Mouse (Mus musculus): ENCODE data around the gene Fam204a.

Gene Fam204a

DNA sequence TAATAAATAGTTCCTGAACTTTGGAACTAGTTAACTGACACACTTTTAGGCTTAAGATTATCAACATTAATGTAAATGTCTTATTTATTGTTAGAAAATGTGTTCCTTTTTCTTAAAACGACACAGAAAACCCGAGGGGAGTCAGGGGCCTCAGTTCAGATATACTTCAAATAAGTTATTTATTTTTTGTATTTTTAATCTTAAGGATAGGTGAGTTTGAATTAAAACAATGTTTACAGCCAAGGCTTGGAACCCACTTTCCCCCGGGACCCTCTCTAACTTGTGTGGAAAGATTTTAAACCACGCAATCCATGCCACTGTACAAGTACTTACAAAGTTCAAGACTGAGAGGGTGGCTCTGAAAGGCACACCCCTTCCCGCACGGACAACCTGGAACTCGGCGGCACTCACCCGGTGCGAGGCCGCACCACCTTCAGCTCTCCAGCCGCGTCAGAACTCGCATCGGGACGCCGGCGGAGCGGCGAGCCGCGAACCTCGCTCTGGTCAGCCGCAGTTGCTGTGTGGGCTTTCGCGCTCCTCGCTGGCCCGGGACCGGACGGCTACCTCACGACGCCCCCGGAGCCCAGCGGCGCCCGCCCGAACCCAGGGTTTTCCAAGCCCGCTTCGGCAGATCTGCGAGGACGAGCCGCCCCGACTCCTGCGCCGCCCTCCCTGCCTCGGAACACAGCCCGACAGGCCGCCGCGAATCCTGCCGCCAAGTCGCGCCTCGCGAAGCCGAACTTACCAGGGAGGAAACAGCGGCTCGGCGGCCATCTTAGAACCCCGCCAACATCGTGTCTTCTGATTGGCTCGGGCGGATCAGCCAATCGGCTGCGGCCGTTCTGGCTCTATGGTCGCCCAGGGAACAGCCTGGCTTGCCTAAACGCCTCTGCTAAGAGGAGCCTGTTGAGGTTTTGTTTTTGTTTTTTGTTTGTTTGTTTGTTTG lies at the start of gene Fam204a:
TSS of gene Fam204a (minus strand) at position 803 of the 946 bp plus-strand sequence.
- peak; percentile 94 for DNase-seq (ENCODE audit: low spot score)

DNA sequence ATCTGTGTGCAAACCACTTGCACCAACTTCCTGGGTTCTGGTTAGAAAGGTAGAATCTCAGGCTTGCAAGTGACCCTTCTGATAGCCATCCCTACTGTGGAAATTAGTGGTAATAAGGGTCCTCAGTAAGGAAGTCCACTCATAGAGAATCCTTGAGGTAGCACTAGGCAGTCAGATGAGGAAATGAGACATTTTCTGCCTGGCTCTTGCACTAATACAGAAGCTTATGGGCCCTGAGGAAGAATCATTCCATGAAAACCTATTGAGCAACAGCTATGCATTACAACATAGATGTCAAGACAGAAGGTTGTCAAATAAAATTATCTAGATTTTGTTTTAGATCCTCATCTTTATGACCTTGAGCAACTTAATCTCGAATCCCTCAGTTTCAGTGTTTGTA lies 39.3 kb upstream of the Fam204a start:
- no peak for DNase-seq (ENCODE audit: low spot score)

DNA sequence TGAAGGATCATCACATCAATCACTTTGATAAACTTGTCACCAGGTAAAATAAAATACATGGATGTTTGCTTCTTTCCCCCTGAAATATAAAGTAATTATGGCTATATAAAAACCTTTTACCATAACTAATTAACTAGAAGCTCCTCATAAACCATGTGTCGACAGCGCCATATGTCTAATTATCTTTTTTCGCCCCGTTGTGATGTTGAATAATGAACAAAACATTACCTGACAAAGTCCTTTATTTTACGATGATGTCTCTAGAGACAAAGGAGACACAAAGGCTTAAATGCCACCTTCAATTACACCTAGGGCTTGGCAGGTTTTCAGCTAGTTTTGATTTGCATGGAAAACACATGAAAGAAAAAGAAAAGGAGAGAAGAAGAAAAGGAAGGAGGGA lies 34.2 kb upstream of the Fam204a start:
- no peak for DNase-seq (ENCODE audit: low spot score)

GRCm38 (mm10) chr19:60252021-60252420 lies 25.5 kb upstream of the Fam204a start:
- DNase-seq (ENCODE audit: low spot score): no peak

GRCm38 (mm10) chr19:60251197-60251596 lies 24.7 kb upstream of the Fam204a start:
- no peak for DNase-seq (ENCODE audit: low spot score)

GRCm38 (mm10) chr19:60245250-60245649 lies 18.7 kb upstream of the Fam204a start:
- no peak for DNase-seq (ENCODE audit: low spot score)

DNA sequence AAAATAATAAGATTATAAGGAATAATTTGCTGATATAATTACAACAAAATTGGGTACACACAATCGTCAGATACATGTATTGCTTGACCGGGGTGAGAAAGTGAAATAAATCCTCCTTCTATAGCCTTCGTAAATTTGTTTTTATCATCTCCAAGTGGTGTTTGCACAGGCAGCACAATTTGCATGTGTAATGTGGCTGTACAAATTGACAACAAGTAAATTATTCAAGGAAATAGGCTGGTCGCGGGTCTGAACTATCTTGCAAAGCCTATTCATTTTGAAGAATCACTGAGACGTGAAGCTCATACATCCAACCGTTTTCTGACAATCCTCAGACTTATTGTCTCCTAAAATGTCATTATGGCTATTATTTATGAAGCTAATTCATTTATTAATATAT lies 16.1 kb upstream of the Fam204a start:
- DNase-seq (ENCODE audit: low spot score): no peak

GRCm38 (mm10) chr19:60241916-60242602 lies 15.6 kb upstream of the Fam204a start:
- no peak for DNase-seq (ENCODE audit: low spot score)

- no peak for DNase-seq (ENCODE audit: low spot score)
Measured at GRCm38 (mm10) chr19:60231542-60231941, 5.0 kb upstream of the Fam204a start.

GRCm38 (mm10) chr19:60226845-60227235 lies 339 bp upstream of the Fam204a start:
- no peak for DNase-seq (ENCODE audit: low spot score)

GRCm38 (mm10) chr19:60219395-60219794 lies 7.1 kb downstream of the Fam204a start:
- no peak for DNase-seq (ENCODE audit: low spot score)

DNA sequence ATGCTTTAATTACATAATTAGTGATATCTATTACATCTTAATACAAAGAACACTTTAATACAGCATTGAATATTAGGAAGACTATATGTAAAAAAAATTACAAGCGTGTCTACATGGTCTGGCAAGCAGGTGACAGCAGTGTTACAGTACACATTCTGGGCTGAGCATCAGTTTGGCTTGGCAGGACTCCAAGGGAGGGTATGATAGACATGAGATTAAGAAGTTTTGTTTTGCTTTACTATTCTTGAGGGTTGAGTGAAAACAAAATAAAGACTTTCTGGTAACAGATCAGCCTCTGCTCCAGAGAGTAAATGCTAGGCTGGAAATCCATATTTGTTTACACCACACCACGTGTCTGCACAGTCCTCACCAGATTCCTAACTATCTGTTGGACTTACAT lies 8.5 kb downstream of the Fam204a start:
- DNase-seq (ENCODE audit: low spot score): no peak

GRCm38 (mm10) chr19:60208173-60208572 lies 18.3 kb downstream of the Fam204a start:
- no peak for DNase-seq (ENCODE audit: low spot score)

DNA sequence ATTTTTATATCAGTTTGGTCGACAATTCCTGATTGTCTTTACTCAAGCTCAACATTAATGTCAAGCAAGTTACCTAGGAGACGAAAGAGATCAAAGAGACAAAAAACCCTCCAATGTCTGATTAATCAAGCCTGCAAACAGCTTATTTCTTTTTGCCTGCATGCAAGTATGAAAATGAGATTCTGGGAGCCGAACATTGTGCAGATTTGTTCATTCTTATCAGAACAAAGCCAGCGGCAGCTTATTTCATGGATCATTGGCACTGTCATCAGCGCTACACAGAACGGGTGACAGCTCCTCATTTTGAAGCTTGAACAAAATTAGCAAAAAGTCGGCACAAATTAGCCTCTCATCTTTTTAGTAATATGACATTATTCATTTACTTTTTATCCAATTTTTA lies 22.3 kb downstream of the Fam204a start:
- DNase-seq (ENCODE audit: low spot score): no peak

DNA sequence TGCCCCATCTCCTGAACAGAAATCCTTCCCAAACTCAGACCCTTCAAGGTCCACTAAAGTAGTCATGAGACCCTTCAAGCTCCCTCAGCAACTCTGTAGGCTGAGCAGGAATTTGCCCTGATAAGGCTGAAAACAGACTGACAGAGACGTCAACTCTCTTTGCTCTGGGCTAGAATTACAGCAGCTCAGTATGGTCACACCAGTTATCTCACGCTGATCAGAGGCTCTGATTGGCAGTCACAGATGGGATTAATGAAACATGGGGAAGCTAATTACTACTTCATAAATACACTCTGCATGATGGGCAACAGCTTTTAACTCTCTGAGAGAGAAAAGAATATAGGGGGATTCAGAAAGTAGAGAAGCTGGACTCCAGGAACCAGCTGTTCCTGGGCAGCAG lies 26.2 kb downstream of the Fam204a start:
- no peak for DNase-seq (ENCODE audit: low spot score)

- no peak for DNase-seq (ENCODE audit: low spot score)
Measured at GRCm38 (mm10) chr19:60199152-60199551, 27.3 kb downstream of the Fam204a start.

- no peak for DNase-seq (ENCODE audit: low spot score)
Measured at GRCm38 (mm10) chr19:60192790-60193189, 33.7 kb downstream of the Fam204a start.

GRCm38 (mm10) chr19:60189206-60189605 lies 37.3 kb downstream of the Fam204a start:
- DNase-seq (ENCODE audit: low spot score): no peak

- DNase-seq (ENCODE audit: low spot score): no peak
Measured at GRCm38 (mm10) chr19:60182901-60183300, 43.6 kb downstream of the Fam204a start.

DNA sequence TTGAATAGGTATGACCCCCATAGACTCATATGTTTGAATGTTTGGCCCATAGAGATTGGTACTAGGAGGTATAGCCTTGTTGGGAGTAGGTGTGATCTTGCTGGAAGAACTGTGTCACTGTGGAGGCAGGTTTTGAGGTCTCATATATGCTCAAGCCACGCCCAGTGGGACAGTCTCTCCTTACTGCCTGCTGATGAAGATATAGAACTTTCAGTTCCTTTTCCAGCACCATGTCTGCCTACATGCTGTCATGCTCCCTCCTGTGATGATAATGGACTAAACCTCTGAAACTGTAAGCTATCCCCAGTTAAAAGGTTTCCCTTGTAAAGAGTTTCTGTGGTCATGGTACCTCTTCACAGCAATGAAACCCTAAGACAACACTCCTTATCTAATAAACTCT lies 44.3 kb downstream of the Fam204a start:
- no peak for DNase-seq (ENCODE audit: low spot score)

DNA sequence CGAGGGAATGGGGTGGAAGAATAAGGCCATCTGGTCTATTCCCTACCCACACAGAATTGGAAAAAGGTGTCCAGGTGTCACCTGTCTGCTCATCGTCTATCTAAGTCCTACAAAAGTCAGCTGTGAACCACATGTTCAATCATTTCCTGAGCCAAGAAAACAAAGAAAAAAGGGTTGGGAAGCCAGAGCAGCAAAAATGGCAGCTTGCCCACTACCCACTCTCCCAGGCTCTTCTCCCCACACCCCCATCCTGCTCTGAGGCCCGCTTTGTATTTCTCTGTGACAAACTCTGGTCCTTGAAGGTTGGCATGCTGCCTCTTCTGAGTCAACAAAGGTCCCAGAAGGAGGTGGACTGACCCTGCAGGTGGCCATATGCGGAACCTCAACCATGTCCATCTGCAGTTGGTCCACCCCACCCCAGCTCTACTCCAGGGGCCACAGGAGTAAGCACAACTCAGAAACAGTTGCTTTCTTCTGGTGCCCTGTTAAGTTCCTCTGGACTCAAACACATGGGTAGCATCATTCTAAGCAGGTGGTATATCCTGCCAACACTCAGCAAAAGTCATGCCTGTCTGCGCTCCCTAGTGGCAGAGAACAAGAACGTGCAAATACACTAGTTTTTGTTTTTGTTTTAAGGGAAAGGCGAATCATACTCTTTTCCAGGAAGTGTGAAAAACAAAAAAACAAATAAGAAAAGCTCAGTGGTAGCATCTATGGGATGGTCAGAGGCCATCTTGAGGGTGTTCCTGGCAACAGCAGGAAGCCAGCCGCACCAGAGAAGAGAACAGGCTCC lies 47.5 kb downstream of the Fam204a start:
- no peak for DNase-seq (ENCODE audit: low spot score)

- no peak for DNase-seq (ENCODE audit: low spot score)
Measured at GRCm38 (mm10) chr19:60165417-60165816, 61.1 kb downstream of the Fam204a start.
